Mouse (Mus musculus) midbrain, embryonic 16.5 days (tissue): ENCODE measurements around the gene Gm973. TPM values are rescaled to one million over a fixed set of nuclear protein-coding genes. Genes with fewer than 3 reads are reported as not detected.

Source experiments
- ATAC-seq: fragments of 200-750 bp; cut with Nextera tagmentation; 2 replicates; pipeline ENCODE4 v1.8.0; 2017; ENCODE audit warnings: moderate TSS enrichment
- H3K27ac ChIP-seq: fragments of 300-500 bp; sonication (generic); 2 replicates; pipeline ENCODE4 v1.5.1; 2014; ENCODE audit warnings: mild to moderate bottlenecking, low read length, mixed read lengths
- H3K27me3 ChIP-seq: fragments of 300-500 bp; sonication (generic); 2 replicates; pipeline ENCODE4 v1.6.1; 2014; ENCODE audit warnings: low read depth, low read length, mixed read lengths; ENCODE audit not compliant: control insufficient read depth, insufficient read depth
- H3K36me3 ChIP-seq: fragments of 300-500 bp; sonication (generic); 2 replicates; pipeline ENCODE4 v1.6.1; 2014; ENCODE audit warnings: mild to moderate bottlenecking, low read length, moderate library complexity, mixed read lengths; ENCODE audit not compliant: control insufficient read depth, insufficient read depth
- H3K4me1 ChIP-seq: fragments of 300-500 bp; sonication (generic); 2 replicates; pipeline ENCODE4 v1.6.1; 2014; ENCODE audit warnings: mild to moderate bottlenecking, low read length, mixed read lengths; ENCODE audit not compliant: control insufficient read depth, insufficient read depth
- H3K4me2 ChIP-seq: fragments of 300-500 bp; sonication (generic); 2 replicates; pipeline ENCODE4 v1.6.1; 2014; ENCODE audit warnings: mild to moderate bottlenecking, low read length, mixed read lengths
- H3K4me3 ChIP-seq: fragments of 300-500 bp; sonication (generic); 2 replicates; pipeline ENCODE4 v1.5.1; 2014; ENCODE audit warnings: low read depth, mild to moderate bottlenecking, low read length, moderate library complexity, mixed read lengths
- H3K9ac ChIP-seq: fragments of 300-500 bp; sonication (generic); 2 replicates; pipeline ENCODE4 v1.6.1; 2014; ENCODE audit warnings: low read depth, low read length, mixed read lengths
- H3K9me3 ChIP-seq: fragments of 300-500 bp; sonication (generic); replicated peaks from 2 replicates; pipeline ENCODE4 v1.6.1; 2014; ENCODE audit warnings: mild to moderate bottlenecking, low read length, mixed read lengths; ENCODE audit not compliant: control insufficient read depth, poor library complexity, severe bottlenecking
- WGBS: fragments of 180-500 bp; shearing (Covaris S2); extraction: QIAGEN DNeasy Blood & Tissue Kit; methylation state at CpG from one replicate; pipeline ENCODE4 v1.1.7; 2014; 5-methylcytosine and 5-hydroxymethylcytosine counted together
- polyA plus RNA-seq: library from polyadenylated mRNA; unstranded; fragments of >200 nt; fragmentation: Nextera tagmentation; extraction: Ambion mirVana; gene quantifications from 2 replicates; pipeline ENCODE4 v1.2.1, GENCODE M21; 2015

Gm973 gene
- polyA plus RNA-seq, 1 experiment from 2014 or later, result 14.1 TPM

- Histone ChIP-seq H3K36me3 (no peaks in the 10 kb centered on the region), H3K4me1 (no peaks in the 10 kb centered on the region), H3K27me3 (no peaks in the 10 kb centered on the region), H3K4me2 (no peak overlapping the region), H3K9ac (no peak overlapping the region), H3K27ac (no peak overlapping the region), H3K9me3 (no peaks in the 10 kb centered on the region), H3K4me3 (no peak overlapping the region)
- WGBS, result 66% methylated on average over 7 of the region's 7 CpGs
- ATAC-seq, result no peak
These were observed 12.3 kb upstream of the Gm973 start for GRCm38 (mm10) chr1:59503659-59504301.

GRCm38 (mm10) chr1:59504302-59504700 is 11.8 kb upstream of the Gm973 start:
- 80% methylated on average over 2 of the region's 2 CpGs for WGBS
- no peak for ATAC-seq

GRCm38 (mm10) chr1:59508463-59509139 is 7.5 kb upstream of the Gm973 start:
- Histone ChIP-seq H3K9ac (no peak overlapping the region), H3K4me3 (no peak overlapping the region), H3K27ac (no peak overlapping the region), H3K27me3 (no peaks in the 10 kb centered on the region), H3K4me2 (no peak overlapping the region), H3K9me3 (no peaks in the 10 kb centered on the region), H3K4me1 (no peaks in the 10 kb centered on the region), H3K36me3 (no peaks in the 10 kb centered on the region)
- 33% methylated on average over 17 of the region's 17 CpGs for WGBS
- ATAC-seq, result no peak

More at GRCm38 (mm10) chr1:59504302-59504700, 11.8 kb upstream of the Gm973 start:
- no peaks in the 10 kb centered on the region for H3K27me3 ChIP-seq
- no peak overlapping the region for H3K9ac ChIP-seq
- no peak overlapping the region for H3K27ac ChIP-seq
- no peak overlapping the region for H3K4me2 ChIP-seq
- H3K9me3 ChIP-seq, result no peaks in the 10 kb centered on the region
- H3K36me3 ChIP-seq, result no peaks in the 10 kb centered on the region
- H3K4me3 ChIP-seq, result no peak overlapping the region
- H3K4me1 ChIP-seq, result no peaks in the 10 kb centered on the region

- no peaks in the 10 kb centered on the region for H3K36me3 ChIP-seq
- H3K4me1 ChIP-seq, result peaks cover 8% of the 10 kb centered on the region
- H3K27me3 ChIP-seq, result no peaks in the 10 kb centered on the region
- no peak overlapping the region for H3K4me3 ChIP-seq
- no peaks in the 10 kb centered on the region for H3K9me3 ChIP-seq
- WGBS, result 75% methylated on average over 9 of the region's 9 CpGs
- no peak overlapping the region for H3K4me2 ChIP-seq
- ATAC-seq, result no peak
- no peak overlapping the region for H3K27ac ChIP-seq
- H3K9ac ChIP-seq, result no peak overlapping the region
These were observed 4.3 kb upstream of the Gm973 start for GRCm38 (mm10) chr1:59511566-59512270.

GRCm38 (mm10) chr1:59520226-59520837 is 4.3 kb downstream of the Gm973 start:
- peaks cover 21% of the 10 kb centered on the region for H3K4me1 ChIP-seq
- H3K27ac ChIP-seq, result no peak overlapping the region
- H3K27me3 ChIP-seq, result no peaks in the 10 kb centered on the region
- WGBS, result 57% methylated on average over 11 of the region's 11 CpGs
- no peak overlapping the region for H3K4me2 ChIP-seq
- no peak for ATAC-seq
- no peaks in the 10 kb centered on the region for H3K9me3 ChIP-seq
- H3K36me3 ChIP-seq, result no peaks in the 10 kb centered on the region
- no peak overlapping the region for H3K4me3 ChIP-seq
- no peak overlapping the region for H3K9ac ChIP-seq

GRCm38 (mm10) chr1:59522456-59522855 is 6.4 kb downstream of the Gm973 start:
- WGBS, result 75% methylated on average over 1 of the region's 1 CpGs
- no peaks in the 10 kb centered on the region for H3K9me3 ChIP-seq

GRCm38 (mm10) chr1:59523378-59523958 is 7.4 kb downstream of the Gm973 start:
- Histone ChIP-seq H3K9me3 (no peaks in the 10 kb centered on the region), H3K4me1 (peaks cover 6% of the 10 kb centered on the region), H3K36me3 (no peaks in the 10 kb centered on the region), H3K4me3 (no peak overlapping the region), H3K27ac (0 out of 2 replicates have a peak overlapping the region, but pooled peaks have one; percentile 35), H3K27me3 (no peaks in the 10 kb centered on the region), H3K9ac (no peak overlapping the region), H3K4me2 (no peak overlapping the region)
- ATAC-seq, result no peak
- 32% methylated on average over 5 of the region's 5 CpGs for WGBS

More at GRCm38 (mm10) chr1:59522456-59522855, 6.4 kb downstream of the Gm973 start:
- Histone ChIP-seq H3K36me3 (no peaks in the 10 kb centered on the region), H3K27me3 (no peaks in the 10 kb centered on the region), H3K9ac (no peak overlapping the region), H3K4me2 (no peak overlapping the region), H3K4me1 (peaks cover 9% of the 10 kb centered on the region), H3K27ac (no peak overlapping the region), H3K4me3 (no peak overlapping the region)
- no peak for ATAC-seq

- H3K36me3 ChIP-seq, result no peaks in the 10 kb centered on the region
- peak overlapping the region; percentile 35; the same call in 1 of the 2 replicates for H3K27ac ChIP-seq
- ATAC-seq, result peak; percentile 85
- peaks cover 6% of the 10 kb centered on the region for H3K4me1 ChIP-seq
- no peak overlapping the region for H3K4me3 ChIP-seq
- WGBS, result 10% methylated on average over 2 of the region's 2 CpGs
- H3K27me3 ChIP-seq, result no peaks in the 10 kb centered on the region
- H3K9me3 ChIP-seq, result no peaks in the 10 kb centered on the region
- no peak overlapping the region for H3K9ac ChIP-seq
- H3K4me2 ChIP-seq, result no peak overlapping the region
These were observed 8.0 kb downstream of the Gm973 start for GRCm38 (mm10) chr1:59524071-59524470.
